Comparison of ENCODE assay signal across 16 mouse cellular contexts in the genomic region with DNA sequence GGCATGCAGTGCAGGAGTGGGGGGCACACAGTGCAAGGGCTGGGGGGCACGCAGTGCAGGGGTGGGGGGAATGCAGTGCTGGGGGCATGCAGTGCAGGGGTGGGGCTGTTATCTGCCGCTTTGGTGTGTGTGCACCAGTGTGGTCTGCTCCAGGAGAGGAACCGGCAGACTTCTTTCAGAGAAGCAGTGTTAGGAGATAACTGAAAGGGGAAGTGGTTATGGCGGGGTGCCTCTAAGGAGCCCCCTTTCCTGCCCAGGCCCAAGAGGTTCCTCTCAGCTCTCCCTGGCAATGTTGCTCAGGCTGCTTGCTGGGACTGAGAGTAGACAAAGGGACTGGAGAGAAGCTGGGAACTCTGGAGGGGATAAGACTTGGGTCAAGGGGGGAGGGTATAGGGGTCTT. TPM values are rescaled to one million over a fixed set of nuclear protein-coding genes. Genes with fewer than 3 reads are reported as not detected.
DNase-seq lines count a peak whose midpoint lies in the region; ATAC-seq and TF ChIP-seq lines count a peak whose summit lies in the region.
"Had no signal": no experiment of that assay in that cellular context is flagged by ENCODE, and none has a peak within 500 bp of the region (broad histone marks: within the 10 kb centered on the region; RNA-seq: fewer than 3 reads in every experiment).

No protein-coding gene starts in this region.

- peak; percentile 12 for ATAC-seq in liver, embryonic 13.5 days (ENCODE audit: low read depth)
- ATAC-seq in forebrain, embryonic 11.5 days (replicated peaks; ENCODE audit: low FRiP score) = no peak
- ATAC-seq: intestine, embryonic 16.5 days had no signal

- H3K4me3 ChIP-seq in MEL (ENCODE audit: control insufficient read depth in 1 of 2, insufficient read depth in 1 of 2, low read depth in 2 of 2, low read length in 2 of 2) = no peak overlapping the region
- H3K4me3 ChIP-seq in liver, embryonic 13.5 days (replicated peaks) = no peak overlapping the region
- no peak overlapping the region for H3K4me3 ChIP-seq in forebrain, embryonic 11.5 days (ENCODE audit: low read depth, low read length)
- H3K4me3 ChIP-seq: heart, adult 2 months had no signal

- H3K4me1 ChIP-seq in MEL (ENCODE audit: control insufficient read depth in 1 of 2, insufficient read depth in 2 of 2, low read length in 2 of 2) = peaks cover 0 to 34% of the 10 kb centered on the region in 2 experiments; a peak in 3 of 4 replicates
- H3K4me1 ChIP-seq in liver, embryonic 13.5 days (replicated peaks) = peaks cover 50% of the 10 kb centered on the region
- peaks cover 6% of the 10 kb centered on the region; the same call in 1 of the 2 replicates for H3K4me1 ChIP-seq in forebrain, embryonic 11.5 days (replicated peaks; ENCODE audit: control insufficient read depth, insufficient read depth, low read length)

- peaks cover 8% of the 10 kb centered on the region for H3K79me2 ChIP-seq in MEL (ENCODE audit: control insufficient read depth, insufficient read depth, low read length, poor library complexity)

- DNase-seq in 416B (ENCODE audit: low read depth) (peak; percentile 91), MEL (ENCODE audit: low read depth, low spot score) (peak; percentile 97)
- no peak for DNase-seq in liver, embryonic 13.5 days
- peak; percentile 76 for DNase-seq in splenic B cell, adult 2 months (ENCODE audit: low read depth, low spot score)
- DNase-seq in forebrain, embryonic 11.5 days (ENCODE audit: low spot score) = no peak
- no peak for DNase-seq in right cerebral cortex, postnatal 36 days (ENCODE audit: low spot score in 2 of 2)
- no peak for DNase-seq in cerebellum, adult 9-10 months
- no peak for DNase-seq in heart, adult 9 months (ENCODE audit: low spot score in 2 of 2)
- DNase-seq: adrenal gland, postnatal 25 days; cerebellum, adult 11 months; heart, adult 2 months; heart, postnatal 36 days; kidney, postnatal 36 days; right cerebral cortex, postnatal 25 days had no signal

- H3K36me3 ChIP-seq in MEL (ENCODE audit: control insufficient read depth in 1 of 2, insufficient read depth in 2 of 2, low read length in 2 of 2) = peaks cover 0 to 14% of the 10 kb centered on the region in 2 experiments; a peak in 2 of 4 replicates
- H3K36me3 ChIP-seq in liver, embryonic 13.5 days = no peaks in the 10 kb centered on the region
- no peaks in the 10 kb centered on the region for H3K36me3 ChIP-seq in splenic B cell, adult 2 months (ENCODE audit: control insufficient read depth, insufficient read depth, low read length, poor library complexity, severe bottlenecking)
- H3K36me3 ChIP-seq in forebrain, embryonic 11.5 days (ENCODE audit: control insufficient read depth, insufficient read depth, low read length) = no peaks in the 10 kb centered on the region

- H3K27me3 ChIP-seq in MEL (ENCODE audit: control insufficient read depth in 1 of 2, insufficient read depth in 2 of 2, low read length in 2 of 2) = no peaks in the 10 kb centered on the region
- peaks cover 5% of the 10 kb centered on the region; the same call in 1 of the 2 replicates for H3K27me3 ChIP-seq in liver, embryonic 13.5 days
- no peaks in the 10 kb centered on the region; the same call in none of the 2 replicates for H3K27me3 ChIP-seq in splenic B cell, adult 2 months (ENCODE audit: control insufficient read depth, insufficient read depth, low read length, poor library complexity, severe bottlenecking)
- H3K27me3 ChIP-seq in forebrain, embryonic 11.5 days (ENCODE audit: control insufficient read depth, insufficient read depth, low read length) = peaks cover 25% of the 10 kb centered on the region

- no peak overlapping the region for H3K4me2 ChIP-seq in liver, embryonic 13.5 days
- H3K4me2 ChIP-seq in forebrain, embryonic 11.5 days (ENCODE audit: low read depth, low read length, severe bottlenecking) = no peak overlapping the region

- WGBS in liver, embryonic 13.5 days (ENCODE audit: insufficient replicate concordance) = 14% methylated on average over 4 of the region's 4 CpGs
- 86% methylated on average over 4 of the region's 4 CpGs for WGBS in forebrain, embryonic 11.5 days

- no peak for TF ChIP-seq RAD21 in MEL (IDR thresholded peaks at IDR 0.05; ENCODE audit: low read depth, low read length)

- TF ChIP-seq CTCF in MEL (IDR thresholded peaks at IDR 0.05 in 2 of 3, conservative IDR thresholded peaks at IDR 0.05 in 1 of 3; ENCODE audit: control insufficient read depth in 1 of 3, insufficient read depth in 1 of 3, low read depth in 2 of 3, low read length in 3 of 3, poor library complexity in 1 of 3, severe bottlenecking in 1 of 3) = no peak

- TF ChIP-seq EP300 in MEL (IDR thresholded peaks at IDR 0.05; ENCODE audit: low read depth in 1 of 2, low read length in 2 of 2) = peak; percentile 96 to 99

- no peak for TF ChIP-seq POLR2A in MEL (IDR thresholded peaks at IDR 0.05; ENCODE audit: control insufficient read depth in 1 of 2, insufficient read depth in 1 of 2, low read depth in 1 of 2, low read length in 2 of 2, poor library complexity in 1 of 2)

- no peaks in the 10 kb centered on the region for H3K9me3 ChIP-seq in MEL (replicated peaks; ENCODE audit: insufficient read depth, low read length)
- no peaks in the 10 kb centered on the region for H3K9me3 ChIP-seq in liver, embryonic 13.5 days (replicated peaks)
- no peaks in the 10 kb centered on the region for H3K9me3 ChIP-seq in forebrain, embryonic 11.5 days (ENCODE audit: control insufficient read depth, low read length)

- no peak overlapping the region for H3K9ac ChIP-seq in MEL (ENCODE audit: control insufficient read depth, low read depth, low read length, poor library complexity, severe bottlenecking)
- H3K9ac ChIP-seq in liver, embryonic 13.5 days = no peak overlapping the region
- H3K9ac ChIP-seq in forebrain, embryonic 11.5 days (ENCODE audit: low read length) = no peak overlapping the region

- H3K27ac ChIP-seq in MEL (ENCODE audit: control insufficient read depth, low read depth, low read length) = peak overlapping the region; percentile 73
- 0 out of 2 replicates have a peak overlapping the region, but pooled peaks have one; percentile 32 for H3K27ac ChIP-seq in liver, embryonic 13.5 days
- no peak overlapping the region for H3K27ac ChIP-seq in forebrain, embryonic 11.5 days (ENCODE audit: low read depth, low read length)
- H3K27ac ChIP-seq: heart, adult 2 months; macrophage had no signal

TF ChIP-seq in MEL, 35 proteins besides CTCF, POLR2A, EP300 and RAD21 (continues in another document):
- TF ChIP-seq KAT2A (conservative IDR thresholded peaks at IDR 0.05; ENCODE audit: low read depth, low read length) (no peak), MYB (IDR thresholded peaks at IDR 0.05; ENCODE audit: low read depth, low read length) (no peak), MAX (IDR thresholded peaks at IDR 0.05; ENCODE audit: low read length) (peak; percentile 51; the same call in 1 of the 2 replicates), POLR2AphosphoS5 (IDR thresholded peaks at IDR 0.05; ENCODE audit: borderline replicate concordance, low read depth, low read length) (no peak), GABPA (IDR thresholded peaks at IDR 0.05; ENCODE audit: low read depth, low read length) (no peak), BHLHE40 (IDR thresholded peaks at IDR 0.05; ENCODE audit: borderline replicate concordance, low read depth, low read length) (peak; percentile 73), E2F4 (IDR thresholded peaks at IDR 0.05; ENCODE audit: borderline replicate concordance, low read depth, low read length) (no peak), GATA1 (IDR thresholded peaks at IDR 0.05; ENCODE audit: low read depth, low read length) (peak; percentile 94), NRF1 (IDR thresholded peaks at IDR 0.05; ENCODE audit: insufficient read depth, low read depth, low read length, poor library complexity, severe bottlenecking) (no peak), MEF2A (IDR thresholded peaks at IDR 0.05; ENCODE audit: extremely low read depth, insufficient replicate concordance, low read depth, low read length, poor library complexity, severe bottlenecking) (no peak), UBTF (IDR thresholded peaks at IDR 0.05; ENCODE audit: borderline replicate concordance, insufficient read depth, low read depth, low read length) (no peak)

RNA-seq across cellular contexts. Expression of a gene that starts 2.7 kb away (rescaled TPM):
- total RNA-seq in MEL (2012; rRNA removed) = 12.1 and 21.9 TPM in 2 replicates
- 10 to 100 TPM in 1 of 2 experiments, not detected in 1; 19.1 TPM for polyA plus RNA-seq in MEL (2012; ENCODE audit: insufficient read depth in 1 of 2, insufficient read length in 2 of 2, low read depth in 1 of 2, low replicate concordance in 2 of 2, missing spikeins in 1 of 2)
- 1.7 and 1.9 TPM in 2 replicates for polyA plus RNA-seq in liver, embryonic 13.5 days (2015; fragmentation: Nextera tagmentation; extraction: Ambion mirVana)
- 1.2 and 3.0 TPM in 2 replicates for polyA plus RNA-seq in forebrain, embryonic 11.5 days (2014; fragmentation: Nextera tagmentation; extraction: Ambion mirVana)

RNA-seq across cellular contexts. Expression of a gene that starts 25.0 kb away (rescaled TPM):
- total RNA-seq in MEL (2012; rRNA removed) = 0.08 TPM in 1 of 2 replicates, not detected in the other
- polyA plus RNA-seq in MEL (2012; ENCODE audit: insufficient read depth in 1 of 2, insufficient read length in 2 of 2, low read depth in 1 of 2, low replicate concordance in 2 of 2, missing spikeins in 1 of 2) = under 1 TPM in 1 of 2 experiments, not detected in 1; 0.31 TPM
- 0.42 and 0.55 TPM in 2 replicates for polyA plus RNA-seq in liver, embryonic 13.5 days (2015; fragmentation: Nextera tagmentation; extraction: Ambion mirVana)
- 1.5 and 2.8 TPM in 2 replicates for polyA plus RNA-seq in forebrain, embryonic 11.5 days (2014; fragmentation: Nextera tagmentation; extraction: Ambion mirVana)
- polyA plus RNA-seq: macrophage had no signal

RNA-seq across cellular contexts. Expression of a gene that starts 25.6 kb away (rescaled TPM):
- 0.08 TPM in 1 of 2 replicates, not detected in the other for total RNA-seq in MEL (2012; rRNA removed)
- polyA plus RNA-seq in MEL (2012; ENCODE audit: insufficient read depth in 1 of 2, insufficient read length in 2 of 2, low read depth in 1 of 2, low replicate concordance in 2 of 2, missing spikeins in 1 of 2) = under 1 TPM in 1 of 2 experiments, not detected in 1; 0.35 TPM
- not detected in 2 replicates for polyA plus RNA-seq in liver, embryonic 13.5 days (2015; fragmentation: Nextera tagmentation; extraction: Ambion mirVana)
- 0.37 TPM in 1 of 2 replicates, not detected in the other for polyA plus RNA-seq in forebrain, embryonic 11.5 days (2014; fragmentation: Nextera tagmentation; extraction: Ambion mirVana)
- total RNA-seq: adrenal gland, postnatal 25 days had no signal
- polyA plus RNA-seq: macrophage had no signal

RNA-seq across cellular contexts. Expression of a gene that starts 26.0 kb away (rescaled TPM):
- total RNA-seq in MEL (2012; rRNA removed) = not detected in 2 replicates
- polyA plus RNA-seq in MEL (2012; ENCODE audit: insufficient read depth in 1 of 2, insufficient read length in 2 of 2, low read depth in 1 of 2, low replicate concordance in 2 of 2, missing spikeins in 1 of 2) = not detected
- polyA plus RNA-seq in liver, embryonic 13.5 days (2015; fragmentation: Nextera tagmentation; extraction: Ambion mirVana) = 0.20 TPM in 1 of 2 replicates, not detected in the other
- polyA plus RNA-seq in forebrain, embryonic 11.5 days (2014; fragmentation: Nextera tagmentation; extraction: Ambion mirVana) = not detected in 2 replicates
- total RNA-seq: heart, adult 2 months had no signal
- polyA plus RNA-seq: macrophage had no signal

RNA-seq across cellular contexts. Expression of a gene that starts 39.7 kb away (rescaled TPM):
- total RNA-seq in MEL (2012; rRNA removed) = 45.1 and 51.8 TPM in 2 replicates
- 10 to 100 TPM in 1 of 2 experiments, not detected in 1; 69.2 TPM for polyA plus RNA-seq in MEL (2012; ENCODE audit: insufficient read depth in 1 of 2, insufficient read length in 2 of 2, low read depth in 1 of 2, low replicate concordance in 2 of 2, missing spikeins in 1 of 2)
- polyA plus RNA-seq in liver, embryonic 13.5 days (2015; fragmentation: Nextera tagmentation; extraction: Ambion mirVana) = 38.9 and 41.0 TPM in 2 replicates
- 80.6 and 90.9 TPM in 2 replicates for polyA plus RNA-seq in forebrain, embryonic 11.5 days (2014; fragmentation: Nextera tagmentation; extraction: Ambion mirVana)

Comparison
In these comparisons a context has a peak if more than half of its experiments do, and no peak if none do; other contexts are left out.
1. DNase-seq: peak in 416B (single experiment), MEL (single experiment) and splenic B cell, adult 2 months (single experiment); none in liver, embryonic 13.5 days (single experiment), forebrain, embryonic 11.5 days (single experiment), right cerebral cortex, postnatal 36 days (0 of 2), cerebellum, adult 9-10 months (single experiment) and heart, adult 9 months (0 of 2).